Mouse (Mus musculus) E14TG2a.4 (cell line): ENCODE results near the gene Lce1e.
"Not testable (repeated sequence)": the region's sequence is repeated elsewhere in the genome, so short reads cannot be mapped to it uniquely, and the experiment has no call there.

Experiments
- H3K27me3 ChIP-seq: 2 replicates; pipeline ENCODE4 v1.6.1; 2014; ENCODE audit warnings: low read length, control low read depth; ENCODE audit not compliant: insufficient read depth
- H3K36me3 ChIP-seq: 2 replicates; pipeline ENCODE4 v1.6.1; 2014; ENCODE audit warnings: low read length, control low read depth; ENCODE audit not compliant: insufficient read depth
- H3K4me1 ChIP-seq: replicated peaks from 2 replicates; pipeline ENCODE4 v1.6.1; 2014; ENCODE audit warnings: low read depth, low read length, control low read depth
- H3K4me3 ChIP-seq: replicated peaks from 2 replicates; pipeline ENCODE4 v1.5.1; 2014; ENCODE audit warnings: mild to moderate bottlenecking, low read length
- H3K9me3 ChIP-seq: 2 replicates; pipeline ENCODE4 v1.6.1; 2014; ENCODE audit warnings: low read length, control low read depth
- CTCF ChIP-seq: conservative IDR thresholded peaks from 2 replicates; pipeline ENCODE4 v1.5.1; 2014; ENCODE audit warnings: low read length
- NANOG ChIP-seq: IDR thresholded peaks from 2 replicates; pipeline ENCODE4 v1.6.1; 2014; ENCODE audit warnings: borderline replicate concordance, low read length, mixed read lengths
- POU5F1 ChIP-seq: IDR thresholded peaks from 2 replicates; pipeline ENCODE4 v1.6.1; 2014; ENCODE audit warnings: low read length, borderline replicate concordance

Gene Lce1e

DNA sequence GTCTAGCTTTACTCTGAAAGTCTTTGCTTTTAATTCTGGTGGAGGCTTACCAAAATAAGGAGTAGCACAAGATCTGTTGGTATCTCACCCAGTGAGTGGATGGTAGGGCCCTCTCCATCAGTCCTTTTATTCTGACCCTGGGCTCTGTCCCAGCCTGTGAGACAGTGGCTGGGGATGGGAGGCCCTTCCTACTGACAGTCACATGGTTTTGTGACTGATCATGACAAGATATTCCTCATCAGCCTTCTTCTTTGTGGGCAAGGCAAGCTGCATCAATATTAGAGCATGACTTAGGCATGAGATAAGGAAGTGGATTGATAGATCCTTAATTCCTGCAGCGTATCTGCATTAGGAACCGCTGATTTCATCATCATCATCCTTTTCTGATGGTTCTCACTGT, at the start of gene Lce1e:
Lce1e (minus strand) TSS at position 101 of the 400 bp plus-strand sequence.
- Histone ChIP-seq H3K4me3 (no peak within 1 kb of the TSS), H3K27me3 (no peaks in the 10 kb centered on the region), H3K4me1 (no peaks in the 10 kb centered on the region), H3K36me3 (no peaks in the 10 kb centered on the region), H3K9me3 (peaks cover 5% of the 10 kb centered on the region; the same call in 1 of the 2 replicates)
- TF ChIP-seq POU5F1 (no peak), NANOG (no peak), CTCF (no peak)

DNA sequence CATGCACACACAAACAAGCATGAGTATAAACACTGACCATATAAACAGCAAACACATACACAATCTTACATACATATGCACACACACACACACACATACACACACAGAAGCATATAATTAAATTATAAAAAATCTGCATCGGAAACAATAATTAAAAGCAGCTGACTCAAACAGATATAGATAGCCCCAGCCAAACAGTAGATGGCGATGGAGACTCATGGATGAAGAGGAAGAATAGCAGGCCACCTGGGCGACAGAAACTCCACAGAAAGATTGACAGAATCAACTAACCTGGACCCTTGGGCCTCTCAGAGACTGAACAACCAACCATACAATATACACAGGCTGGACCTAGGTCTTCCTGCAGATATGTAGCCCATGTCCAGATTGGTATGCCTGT, 44.3 kb upstream of the Lce1e start:
- Histone ChIP-seq H3K27me3 (no peaks in the 10 kb centered on the region), H3K4me1 (no peaks in the 10 kb centered on the region), H3K4me3 (no peak overlapping the region), H3K36me3 (no peaks in the 10 kb centered on the region), H3K9me3 (no peaks in the 10 kb centered on the region)
- TF ChIP-seq NANOG (no peak), CTCF (peak; percentile 38), POU5F1 (no peak)

DNA sequence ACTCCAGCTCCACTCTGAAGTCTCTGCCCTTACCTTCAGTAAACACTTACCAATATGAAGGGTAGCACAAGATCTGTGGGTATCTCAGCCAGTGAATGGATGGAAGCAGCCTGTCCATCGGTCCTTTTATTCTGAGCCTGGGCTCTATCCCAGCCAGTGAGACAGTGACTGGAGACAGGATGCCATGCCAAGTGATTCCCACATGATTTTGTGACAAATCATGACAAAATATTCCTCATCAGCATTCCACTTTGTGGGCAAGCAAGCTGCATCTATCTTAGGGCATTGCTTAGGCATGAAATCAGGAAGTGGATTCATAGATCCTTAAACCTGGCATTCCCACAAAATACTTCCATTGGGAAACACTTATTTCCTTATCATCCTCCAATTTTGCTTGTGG, 43.4 kb upstream of the Lce1e start, which contains the start of gene Lce1g:
Lce1g (minus strand) TSS at position 101 of the 400 bp plus-strand sequence.
- H3K4me3 ChIP-seq = no peak within 1 kb of the TSS
- no peak for TF ChIP-seq CTCF
- TF ChIP-seq NANOG = no peak
- TF ChIP-seq POU5F1 = no peak
- no peaks in the 10 kb centered on the region for H3K36me3 ChIP-seq
- H3K4me1 ChIP-seq = no peaks in the 10 kb centered on the region
- H3K9me3 ChIP-seq = no peaks in the 10 kb centered on the region
- H3K27me3 ChIP-seq = no peaks in the 10 kb centered on the region

DNA sequence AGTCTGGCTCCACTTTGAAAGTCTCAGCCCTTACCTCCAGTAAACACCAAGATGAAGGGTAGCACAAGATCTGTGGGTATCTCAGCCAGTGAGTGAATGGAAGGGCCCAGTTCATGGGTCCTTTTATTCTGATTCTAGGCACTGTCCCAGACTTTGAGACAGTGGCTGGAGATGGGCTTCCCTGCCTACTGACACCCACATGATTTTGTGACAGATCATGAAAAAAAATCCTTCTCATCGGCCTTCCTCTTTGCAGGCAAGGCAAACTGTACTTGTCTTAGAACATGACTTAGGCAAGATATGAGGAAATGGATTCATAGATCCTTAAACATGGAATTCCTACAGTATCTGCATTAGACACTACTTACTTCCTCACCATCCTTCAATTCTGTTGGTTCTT, 30.1 kb upstream of the Lce1e start, which contains the start of gene Gm38119:
Gm38119 (minus strand) TSS at position 101 of the 400 bp plus-strand sequence.
- no peaks in the 10 kb centered on the region for H3K4me1 ChIP-seq
- H3K36me3 ChIP-seq = no peaks in the 10 kb centered on the region
- no peak within 1 kb of the TSS for H3K4me3 ChIP-seq
- no peak for TF ChIP-seq NANOG
- no peak for TF ChIP-seq POU5F1
- TF ChIP-seq CTCF = no peak
- H3K9me3 ChIP-seq = no peaks in the 10 kb centered on the region
- no peaks in the 10 kb centered on the region for H3K27me3 ChIP-seq

DNA sequence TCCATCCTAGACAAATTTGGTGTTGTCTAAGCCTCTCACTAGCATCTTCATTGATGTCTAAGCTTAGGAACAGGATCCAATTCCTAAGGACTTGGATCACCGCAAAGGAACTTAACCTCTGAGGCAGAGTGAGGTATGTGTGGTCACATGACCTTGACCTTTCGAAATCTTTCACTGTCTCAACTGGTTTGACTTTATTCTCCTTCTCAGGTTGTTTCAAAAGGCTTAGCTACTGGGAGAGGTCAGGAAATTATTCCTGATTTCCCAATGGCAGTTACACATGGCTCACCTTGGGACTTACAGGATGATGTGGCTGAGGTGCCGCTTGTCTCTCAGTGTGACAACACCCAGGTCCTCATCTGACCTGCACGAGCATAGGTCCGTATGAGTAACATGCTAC, 13.8 kb upstream of the Lce1e start:
- H3K9me3 ChIP-seq = no peaks in the 10 kb centered on the region
- TF ChIP-seq NANOG (no peak), CTCF (no peak), POU5F1 (no peak)
- no peaks in the 10 kb centered on the region for H3K4me1 ChIP-seq

DNA sequence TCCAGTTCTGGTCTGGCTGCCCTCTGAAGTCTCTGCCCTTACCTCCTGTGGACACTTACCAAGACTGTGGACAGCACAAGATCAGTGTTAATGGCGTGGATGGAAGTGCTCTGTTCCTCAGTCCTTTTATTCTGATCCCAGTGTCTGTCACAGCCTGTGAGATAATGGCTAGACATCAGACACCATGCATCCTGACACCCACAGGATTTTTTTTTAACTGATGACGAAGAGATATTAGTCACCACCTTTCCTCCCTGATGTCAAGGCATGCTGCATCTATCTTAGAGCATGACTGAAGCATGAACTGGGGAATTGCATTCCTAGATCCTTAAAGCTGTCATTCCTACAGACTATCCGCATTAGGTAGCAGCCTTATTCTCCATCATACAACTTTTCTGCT, 11.4 kb upstream of the Lce1e start, which contains the start of gene Lce1f:
Lce1f (minus strand) TSS at position 101 of the 400 bp plus-strand sequence.
- Histone ChIP-seq H3K27me3 (no peaks in the 10 kb centered on the region), H3K36me3 (no peaks in the 10 kb centered on the region), H3K4me3 (no peak within 1 kb of the TSS), H3K9me3 (no peaks in the 10 kb centered on the region), H3K4me1 (no peaks in the 10 kb centered on the region)
- TF ChIP-seq CTCF (no peak), POU5F1 (no peak), NANOG (no peak)

More for the DNA sequence above, 13.8 kb upstream of the Lce1e start:
- Histone ChIP-seq H3K4me3 (no peak overlapping the region), H3K27me3 (no peaks in the 10 kb centered on the region), H3K36me3 (no peaks in the 10 kb centered on the region)

DNA sequence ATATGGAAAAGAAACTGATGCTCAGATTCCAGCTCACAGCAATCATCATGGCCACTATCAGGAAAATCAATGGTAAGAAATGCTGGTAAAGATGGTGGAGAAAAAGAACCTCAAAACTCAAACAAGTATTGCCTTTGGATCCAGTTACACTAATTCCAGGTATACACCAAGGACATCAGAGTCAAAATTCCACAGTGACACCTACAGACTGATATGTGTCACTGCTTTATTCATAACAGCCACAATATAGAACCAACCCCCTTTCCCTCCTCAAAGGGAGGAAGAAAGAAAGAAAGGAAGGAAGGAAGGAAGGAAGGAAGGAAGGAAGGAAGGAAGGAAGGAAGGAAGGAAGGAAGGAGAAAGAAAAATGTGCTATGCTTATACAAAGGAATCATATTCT, 6.2 kb upstream of the Lce1e start:
- Histone ChIP-seq H3K4me3 (no peak overlapping the region), H3K4me1 (no peaks in the 10 kb centered on the region), H3K36me3 (no peaks in the 10 kb centered on the region), H3K9me3 (no peaks in the 10 kb centered on the region), H3K27me3 (no peaks in the 10 kb centered on the region)
- TF ChIP-seq NANOG = no peak
- TF ChIP-seq CTCF = peak; percentile 22; the same call in 1 of the 2 replicates
- TF ChIP-seq POU5F1 = no peak

DNA sequence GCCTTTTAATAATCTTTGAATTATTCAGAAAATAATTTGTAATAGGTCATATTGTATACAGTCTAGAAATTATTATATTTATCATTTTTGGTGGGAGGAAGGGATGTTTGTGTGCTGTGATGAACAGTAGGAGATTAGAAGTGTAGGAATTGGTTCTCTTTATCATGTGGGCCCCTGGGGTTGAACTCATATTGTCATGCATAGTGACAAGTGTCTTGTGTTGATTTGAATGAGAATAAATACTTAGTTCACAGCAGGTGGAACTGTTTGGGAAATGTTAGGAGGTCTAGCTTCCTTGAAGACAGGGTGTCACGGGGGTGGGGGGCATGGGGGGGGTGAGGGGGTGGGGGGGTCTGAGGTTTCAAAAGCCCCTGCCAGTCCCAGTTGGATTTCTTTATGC, 14.3 kb downstream of the Lce1e start:
- H3K36me3 ChIP-seq = no peaks in the 10 kb centered on the region
- H3K9me3 ChIP-seq = no peaks in the 10 kb centered on the region
- H3K4me1 ChIP-seq = peaks cover 6% of the 10 kb centered on the region; the same call in 1 of the 2 replicates
- no peaks in the 10 kb centered on the region for H3K27me3 ChIP-seq
- TF ChIP-seq CTCF = no peak
- TF ChIP-seq POU5F1 = peak; percentile 88
- peak; percentile 56; the same call in 1 of the 2 replicates for TF ChIP-seq NANOG
- no peak overlapping the region for H3K4me3 ChIP-seq

DNA sequence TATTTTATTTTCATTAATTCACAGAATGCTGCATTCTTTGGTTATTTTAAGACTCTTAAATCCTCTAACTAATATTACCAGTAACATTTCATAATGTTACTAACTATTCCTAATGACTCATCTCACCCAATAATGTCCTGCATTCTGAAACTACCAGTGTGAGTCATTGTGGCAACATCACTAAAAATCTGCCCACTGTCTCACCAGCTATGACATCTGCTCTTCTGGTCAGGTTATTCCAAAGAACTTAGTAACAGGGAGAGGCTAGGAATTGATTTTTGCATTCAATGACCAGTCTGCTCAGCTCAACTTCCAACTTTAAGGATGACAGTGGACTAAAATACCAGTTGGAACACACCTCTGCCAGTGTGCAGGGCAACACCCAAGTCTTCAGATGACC, 17.2 kb downstream of the Lce1e start:
- Histone ChIP-seq H3K36me3 (no peaks in the 10 kb centered on the region), H3K4me1 (peaks cover 6% of the 10 kb centered on the region; the same call in 1 of the 2 replicates), H3K4me3 (no peak overlapping the region), H3K27me3 (peaks cover 10% of the 10 kb centered on the region), H3K9me3 (no peaks in the 10 kb centered on the region)
- TF ChIP-seq CTCF (no peak), NANOG (no peak), POU5F1 (no peak)

DNA sequence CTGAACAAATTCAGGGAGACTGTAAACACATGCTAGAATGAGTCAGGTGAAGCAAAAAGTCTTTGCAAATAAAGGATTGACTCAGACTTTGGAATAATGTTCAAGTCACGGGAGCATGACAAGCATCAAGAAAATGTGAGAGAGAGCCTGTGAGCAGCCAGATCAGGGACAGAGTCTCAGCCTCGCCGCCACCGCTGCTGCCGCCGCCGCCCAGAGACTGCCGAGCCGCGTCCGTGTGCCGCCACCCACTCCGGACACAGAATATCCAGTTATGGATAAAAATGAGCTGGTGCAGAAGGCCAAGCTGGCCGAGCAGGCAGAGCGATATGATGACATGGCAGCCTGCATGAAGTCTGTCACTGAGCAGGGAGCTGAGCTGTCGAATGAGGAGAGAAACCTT, 19.7 kb downstream of the Lce1e start:
- H3K36me3 ChIP-seq, H3K4me1 ChIP-seq, H3K9me3 ChIP-seq: not testable (repeated sequence)
- Histone ChIP-seq H3K27me3 (peaks cover 15% of the 10 kb centered on the region), H3K4me3 (peak overlapping the region; percentile 48; the same call in 1 of the 2 replicates)
